Mouse (Mus musculus) adrenal gland, postnatal 14 days (tissue): ENCODE data around the gene Tex12. TPM values are rescaled to one million over a fixed set of nuclear protein-coding genes. Genes with fewer than 3 reads are reported as not detected.
A peak's percentile ranks its signal among the peaks of the same experiment; 100 is the strongest.

ENCODE experiments used
- DNase-seq: peaks from one replicate; pipeline ENCODE4 v3.0.0; 2021; ENCODE audit warnings: mixed read lengths
- total RNA-seq: library from RNA; stranded (reverse); gene quantifications from 2 replicates; pipeline ENCODE4 v1.2.3, GENCODE M21; 2021

The Tex12 gene
- total RNA-seq, 1 experiment from 2014 or later = not detected

DNA sequence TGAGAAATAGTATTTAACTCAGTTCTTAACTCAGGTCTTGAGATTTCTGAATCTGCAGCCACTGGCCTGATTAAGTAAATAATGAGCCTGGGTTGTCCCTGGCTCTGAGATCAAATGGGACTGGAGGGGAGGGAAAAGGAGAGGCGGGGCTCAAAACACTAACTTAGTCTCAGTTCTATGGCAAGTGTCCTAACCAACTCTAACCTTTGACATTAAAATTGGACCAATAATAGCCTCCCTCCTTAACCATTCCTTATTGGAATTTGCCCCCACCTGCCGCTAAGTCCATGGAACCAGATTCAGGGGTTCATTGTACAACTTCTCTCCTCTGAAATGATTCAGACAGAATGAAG, 6.1 kb downstream of the Tex12 start, which contains the start of gene Bco2:
Gene Bco2 (minus strand): TSS at position 88 of the 353 bp plus-strand sequence.
- DNase-seq = peak; percentile 20

GRCm38 (mm10) chr9:50554241-50555093, 6.7 kb downstream of the Tex12 start, which contains the start of gene Il18:
Gene Il18, plus strand, starts transcription at chr9:50554827.
- peak; percentile 54 for DNase-seq

GRCm38 (mm10) chr9:50553547-50553946, 7.6 kb downstream of the Tex12 start:
- DNase-seq = no peak

DNA sequence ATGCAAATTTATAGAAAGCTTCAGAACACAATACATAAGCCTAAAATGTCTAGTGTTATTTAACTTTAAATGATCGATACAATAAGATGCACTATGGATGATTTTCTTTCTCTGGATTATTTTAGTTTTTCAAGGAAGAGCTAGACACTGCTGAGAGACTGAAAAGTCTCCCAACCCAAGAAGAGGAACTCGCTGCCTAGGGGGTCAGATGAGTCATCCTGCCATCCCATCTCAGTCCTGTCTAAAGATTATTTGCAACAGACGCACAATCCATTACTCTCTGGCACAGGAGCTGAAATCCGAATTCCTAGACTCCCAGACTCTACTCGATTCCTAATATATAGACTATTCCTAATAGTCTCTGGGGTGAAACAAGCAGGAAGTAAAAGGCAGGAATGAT, 8.9 kb downstream of the Tex12 start:
- no peak for DNase-seq

- DNase-seq = no peak
These were observed 12.2 kb downstream of the Tex12 start for GRCm38 (mm10) chr9:50548936-50549335.

DNA sequence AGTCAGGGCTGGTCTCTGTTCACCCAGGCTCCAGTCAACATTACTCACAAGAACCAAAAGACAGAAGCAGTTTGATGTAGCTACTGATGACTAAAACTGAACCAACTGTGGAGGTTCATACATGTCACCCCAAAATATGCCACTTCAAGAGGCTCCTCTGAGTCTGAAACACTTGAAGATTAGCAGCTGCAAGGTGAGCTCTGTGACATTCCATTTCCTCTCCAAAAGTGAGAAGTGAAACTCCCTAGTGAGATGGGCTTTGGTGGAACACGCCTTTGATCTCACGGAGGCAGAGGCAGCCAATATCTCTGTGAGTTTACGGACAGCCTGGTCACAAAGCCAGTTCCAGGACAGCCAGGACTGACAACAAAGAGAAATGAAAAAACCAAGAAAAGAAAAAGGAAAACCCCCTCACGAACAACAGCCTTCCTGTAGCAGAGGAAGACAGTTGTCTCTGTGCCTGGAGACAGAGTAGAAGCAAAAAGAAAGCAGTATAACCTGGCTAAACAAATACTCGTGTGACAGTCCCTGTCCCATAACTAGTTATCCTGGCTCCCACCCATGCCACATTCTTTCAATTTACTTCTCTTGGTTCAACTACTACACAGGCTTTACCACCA, 13.2 kb downstream of the Tex12 start:
- DNase-seq = no peak

GRCm38 (mm10) chr9:50542401-50542800, 18.7 kb downstream of the Tex12 start:
- no peak for DNase-seq

DNA sequence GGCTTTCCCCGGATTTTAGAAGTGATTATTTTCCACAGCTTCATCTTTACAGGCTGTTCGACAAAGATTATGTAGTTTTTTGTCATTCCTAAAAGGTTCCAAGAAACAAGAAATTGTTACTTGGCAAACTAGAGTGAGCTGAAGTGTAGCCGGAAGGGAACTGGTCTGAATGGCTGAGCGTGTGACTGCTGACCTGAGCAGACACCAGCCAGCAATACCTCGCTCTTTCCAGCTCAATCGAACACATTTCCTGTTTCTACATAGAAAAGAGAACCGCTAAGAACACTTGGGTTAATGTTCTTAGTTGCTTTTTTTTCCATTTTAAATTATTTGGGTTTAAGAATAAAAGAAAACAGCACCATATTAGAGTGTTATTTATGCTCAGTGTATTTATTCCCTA, 21.0 kb downstream of the Tex12 start:
- DNase-seq = no peak

GRCm38 (mm10) chr9:50537295-50537694, 23.8 kb downstream of the Tex12 start:
- DNase-seq = no peak

DNA sequence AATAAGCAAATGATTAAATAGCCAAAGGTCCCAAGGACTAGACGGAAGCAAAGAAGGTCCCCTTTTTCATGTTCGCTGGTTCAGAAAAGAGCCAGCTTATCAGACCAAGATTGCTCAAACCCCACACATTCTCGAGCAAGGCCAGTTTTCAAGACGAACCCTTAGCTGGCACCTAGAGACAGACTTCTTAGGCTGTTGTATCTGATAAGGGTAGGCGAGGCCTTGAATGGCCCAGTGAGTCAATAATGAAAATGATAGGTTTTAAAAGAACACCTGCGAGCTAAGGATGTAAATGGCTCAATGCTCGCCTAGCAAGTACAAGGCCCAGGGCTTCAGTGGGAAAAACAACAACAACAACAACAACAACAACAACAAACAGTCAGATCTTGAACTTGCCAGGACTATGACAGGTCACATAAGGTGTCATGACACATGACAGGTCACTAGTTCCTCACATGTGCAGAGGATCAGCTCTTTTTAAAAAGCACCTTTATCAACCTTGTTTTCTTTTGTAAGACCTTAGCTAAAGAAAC, 24.5 kb downstream of the Tex12 start:
- no peak for DNase-seq

DNA sequence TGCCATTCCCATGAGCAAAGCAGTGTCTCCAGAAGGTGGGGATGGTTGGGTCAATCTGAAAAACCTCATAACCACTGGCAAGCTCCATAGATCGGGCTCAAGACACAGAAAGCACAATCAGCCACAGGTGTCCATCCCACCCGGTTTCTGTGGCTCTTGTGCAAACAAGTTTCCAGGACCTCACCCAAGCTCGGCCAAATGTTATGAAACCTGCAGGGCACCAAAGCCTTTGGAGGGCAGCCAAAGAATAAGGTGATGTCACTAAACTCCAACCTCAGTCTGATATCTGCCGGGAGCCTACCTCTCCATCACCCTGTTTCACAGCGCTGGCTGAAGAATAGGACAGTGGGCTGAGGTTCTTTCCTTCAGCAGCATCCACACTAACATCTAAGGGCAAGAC, 25.2 kb downstream of the Tex12 start:
- peak; percentile 36 for DNase-seq

GRCm38 (mm10) chr9:50533791-50534190, 27.3 kb downstream of the Tex12 start:
- DNase-seq = no peak

DNA sequence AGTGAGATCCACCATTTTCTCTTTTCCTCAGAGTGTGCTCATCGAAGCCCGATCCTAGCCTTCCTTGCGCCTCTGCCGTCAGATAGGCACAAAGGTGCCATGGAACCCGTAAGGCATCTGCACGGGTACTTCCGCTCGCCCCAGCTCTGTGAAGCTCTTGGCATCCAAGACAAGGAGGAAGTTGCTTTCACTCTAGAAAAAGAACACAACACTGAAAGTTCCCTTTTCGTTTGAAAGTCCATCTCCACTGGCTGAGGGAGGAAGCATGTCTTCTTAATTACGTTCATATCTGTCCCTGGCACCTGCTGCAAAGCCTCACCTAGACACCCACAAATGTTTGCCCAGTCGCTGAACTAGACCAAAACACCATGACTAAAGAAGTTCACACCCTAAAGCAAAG, 27.8 kb downstream of the Tex12 start:
- DNase-seq = no peak

DNA sequence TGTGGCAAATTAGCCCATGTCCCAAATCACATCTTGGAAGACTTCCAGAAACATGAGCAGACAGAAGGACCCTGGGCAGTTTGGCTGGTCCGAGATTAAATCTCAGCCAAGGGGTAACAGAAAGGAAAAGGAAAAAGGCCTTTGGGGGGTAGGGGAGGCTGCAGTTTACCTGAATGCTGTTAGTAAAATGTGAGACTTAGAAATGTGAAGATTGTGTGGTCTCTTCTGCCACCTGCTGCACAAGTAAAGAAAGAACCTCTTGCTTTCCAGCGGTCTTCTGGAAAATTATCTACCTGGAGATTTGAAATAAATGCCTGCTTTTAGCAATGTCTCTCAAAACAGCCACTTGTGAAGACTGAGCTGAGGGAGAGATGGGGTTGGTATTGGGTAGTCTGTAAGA, 30.2 kb downstream of the Tex12 start:
- DNase-seq = peak; percentile 47

DNA sequence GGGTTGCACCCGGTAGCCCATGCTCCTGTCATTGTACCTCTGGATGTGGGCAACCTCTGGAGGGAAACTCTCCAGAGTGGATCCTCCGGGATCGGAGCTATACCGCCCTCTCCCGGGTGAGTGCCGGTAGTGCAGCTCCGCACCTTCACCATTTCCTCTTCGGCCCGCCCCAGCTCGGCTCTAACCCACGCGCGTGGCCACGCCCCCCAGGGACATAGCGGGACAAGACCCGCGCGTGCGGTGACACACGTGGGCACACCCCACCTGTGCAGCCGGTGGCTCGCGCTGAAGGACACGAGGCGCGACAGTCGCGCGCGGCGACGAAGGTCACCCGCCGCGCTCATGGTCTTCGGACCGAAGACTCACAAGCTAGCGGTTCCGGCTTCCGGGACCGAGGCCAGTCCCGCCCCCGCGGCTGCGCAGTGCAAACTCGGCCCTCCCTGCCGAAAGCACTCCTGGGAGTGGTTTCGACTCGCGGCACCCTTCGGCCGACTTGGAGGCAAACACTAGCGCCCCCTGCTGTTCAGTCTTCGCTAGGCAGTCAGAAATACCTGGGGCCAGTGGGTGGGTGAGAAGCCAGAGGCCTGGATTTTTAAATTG, 32.7 kb downstream of the Tex12 start, which contains the start of gene Pts:
Gene Pts (minus strand): TSS at position 432 of the 600 bp plus-strand sequence.
- DNase-seq = peak; percentile 99

GRCm38 (mm10) chr9:50527860-50528259, 33.3 kb downstream of the Tex12 start:
- DNase-seq = no peak

GRCm38 (mm10) chr9:50525585-50525984, 35.5 kb downstream of the Tex12 start:
- no peak for DNase-seq

DNA sequence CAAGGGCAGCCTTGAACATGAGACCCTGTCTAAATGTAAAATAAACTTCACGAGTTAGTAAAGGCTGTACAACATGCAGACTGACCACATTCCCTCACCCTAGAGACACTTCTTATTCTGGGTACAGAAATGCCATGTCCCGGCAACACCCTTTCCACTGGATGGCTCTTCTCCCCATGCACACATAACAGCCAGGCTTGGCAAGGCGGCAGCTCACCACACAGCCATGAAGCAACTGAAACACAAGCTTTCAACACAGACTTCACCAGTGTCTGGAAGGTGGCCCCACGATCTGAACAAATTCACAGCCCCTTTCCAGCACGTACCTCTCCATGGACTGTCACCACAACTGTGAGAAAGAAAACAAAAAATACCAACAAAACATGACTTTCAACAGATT, 36.2 kb downstream of the Tex12 start:
- peak; percentile 57 for DNase-seq

- no peak for DNase-seq
These were observed 38.6 kb downstream of the Tex12 start for GRCm38 (mm10) chr9:50522574-50522973.

DNA sequence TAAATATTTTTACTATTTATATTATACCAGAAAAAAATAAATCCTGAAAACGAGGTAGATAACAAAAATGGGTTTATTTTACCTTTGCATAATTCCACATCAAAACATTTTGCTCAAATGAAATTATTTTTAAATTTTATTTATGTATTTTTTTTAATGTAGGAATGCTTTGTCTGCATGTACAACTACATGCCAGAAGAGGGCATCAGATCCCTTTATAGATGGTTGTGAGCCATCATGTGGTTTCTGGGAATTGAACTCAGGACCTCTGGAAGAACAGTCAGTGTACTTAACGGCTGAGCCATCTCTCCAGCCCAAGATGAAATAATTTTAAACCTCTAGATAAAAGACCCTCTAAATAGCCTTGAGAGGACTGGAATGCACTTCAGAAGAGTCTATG, 39.6 kb downstream of the Tex12 start:
- DNase-seq = no peak

DNA sequence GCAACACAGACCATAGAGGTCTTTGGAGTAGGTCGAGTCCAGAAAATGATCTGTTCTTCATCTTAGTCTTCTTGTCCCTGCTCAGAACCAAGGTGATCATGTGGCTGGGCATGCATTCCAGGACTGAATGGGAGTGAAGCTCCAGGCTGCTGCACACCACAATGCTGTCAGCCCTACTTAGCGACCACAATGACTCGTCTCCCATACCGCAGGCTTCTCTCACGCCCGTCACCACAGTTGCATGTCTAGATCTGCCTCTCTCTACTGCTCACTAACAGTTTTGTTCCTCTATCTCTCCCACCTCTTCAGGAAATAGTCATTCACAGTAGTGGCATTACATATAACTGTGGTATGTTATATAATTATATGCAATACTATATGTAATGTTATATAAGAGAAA, 40.4 kb downstream of the Tex12 start:
- no peak for DNase-seq

DNA sequence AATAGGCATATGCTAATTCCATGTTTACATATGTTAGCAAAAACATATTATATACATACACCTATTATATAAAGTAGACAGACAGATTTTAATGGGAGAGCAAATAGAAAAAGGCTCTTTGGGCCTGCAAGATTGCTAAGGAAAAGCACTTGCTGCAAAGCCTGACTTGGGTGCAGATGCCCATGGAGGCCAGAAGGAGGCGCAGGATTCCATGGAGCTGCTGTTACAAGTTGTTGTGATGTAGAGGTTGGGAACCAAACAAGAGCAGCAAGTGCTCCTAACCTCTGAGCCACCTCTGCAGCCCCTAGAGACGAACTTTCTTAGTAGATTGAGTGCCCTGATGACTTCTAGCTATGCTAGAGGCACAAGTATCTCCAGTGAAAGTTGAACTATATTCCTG, 42.3 kb downstream of the Tex12 start:
- peak; percentile 48 for DNase-seq

DNA sequence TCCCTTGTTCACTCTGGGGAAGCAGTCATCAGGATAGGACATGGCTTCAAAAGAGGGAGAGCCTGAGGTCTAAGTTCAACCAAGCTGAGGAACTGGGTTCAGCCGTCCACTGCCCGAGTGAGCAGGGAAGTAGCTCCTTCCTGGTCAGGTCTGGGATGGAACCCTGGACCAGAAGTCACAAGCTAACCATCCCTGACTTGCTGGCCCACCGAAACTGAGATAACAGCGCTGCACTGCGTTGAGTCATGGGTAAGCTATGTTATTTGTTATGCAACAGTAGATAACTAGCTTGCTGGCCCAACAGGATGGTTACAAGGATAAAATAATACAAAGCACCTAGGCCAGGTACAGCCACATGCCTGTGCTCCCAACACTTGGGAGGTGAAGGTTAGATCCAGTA, 45.7 kb downstream of the Tex12 start:
- DNase-seq = no peak
